Mouse (Mus musculus) left cerebral cortex, adult 9 months (tissue): Measurements from ENCODE around the gene Gper1.
"Not testable (repeated sequence)": the region's sequence is repeated elsewhere in the genome, so short reads cannot be mapped to it uniquely, and the experiment has no call there.

Source experiments
- DNase-seq, 2 experiments: peaks; one replicate each; pipeline ENCODE4 v3.0.0; 2022; ENCODE audit warnings: low spot score in 2 of 2

Gene Gper1

DNA sequence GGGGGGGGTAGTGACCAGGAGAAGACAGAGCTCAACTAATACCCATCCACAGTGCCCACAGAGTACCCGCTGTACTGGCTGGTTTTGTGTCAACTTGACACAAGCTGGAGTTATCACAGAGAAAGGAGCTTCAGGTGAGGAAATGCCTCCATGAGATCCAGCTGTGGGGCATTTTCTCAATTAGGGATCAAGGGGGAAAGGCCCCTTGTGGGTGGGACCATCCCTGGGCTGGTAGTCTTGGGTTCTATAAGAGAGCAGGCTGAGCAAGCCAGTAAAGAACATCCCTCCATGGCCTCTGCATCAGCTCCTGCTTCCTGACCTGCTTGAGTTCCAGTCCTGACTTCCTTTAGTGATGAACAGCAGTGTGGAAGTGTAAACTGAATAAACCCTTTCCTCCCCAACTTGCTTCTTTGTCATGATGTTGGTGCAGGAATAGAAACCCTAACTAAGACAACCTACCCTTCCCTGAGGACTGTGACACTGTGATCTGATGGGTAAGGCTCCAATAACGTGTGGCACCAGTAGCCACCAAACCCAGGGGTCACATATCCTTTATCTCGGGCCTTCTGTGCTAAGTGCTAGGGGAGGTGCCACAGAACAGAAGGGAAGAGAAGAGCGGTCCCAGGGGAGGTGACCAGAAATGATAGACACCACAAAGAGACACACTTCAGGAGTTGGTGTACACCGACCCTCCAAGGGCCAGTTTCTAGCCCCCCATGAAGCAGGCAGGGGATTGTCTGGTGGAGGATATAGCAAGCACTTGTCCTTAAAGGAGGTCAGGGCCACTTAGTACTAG is 32.4 kb upstream of the Gper1 start:
- not testable (repeated sequence) for DNase-seq

GRCm38 (mm10) chr5:139391309-139391990 is 31.5 kb upstream of the Gper1 start:
- no peak for DNase-seq

DNA sequence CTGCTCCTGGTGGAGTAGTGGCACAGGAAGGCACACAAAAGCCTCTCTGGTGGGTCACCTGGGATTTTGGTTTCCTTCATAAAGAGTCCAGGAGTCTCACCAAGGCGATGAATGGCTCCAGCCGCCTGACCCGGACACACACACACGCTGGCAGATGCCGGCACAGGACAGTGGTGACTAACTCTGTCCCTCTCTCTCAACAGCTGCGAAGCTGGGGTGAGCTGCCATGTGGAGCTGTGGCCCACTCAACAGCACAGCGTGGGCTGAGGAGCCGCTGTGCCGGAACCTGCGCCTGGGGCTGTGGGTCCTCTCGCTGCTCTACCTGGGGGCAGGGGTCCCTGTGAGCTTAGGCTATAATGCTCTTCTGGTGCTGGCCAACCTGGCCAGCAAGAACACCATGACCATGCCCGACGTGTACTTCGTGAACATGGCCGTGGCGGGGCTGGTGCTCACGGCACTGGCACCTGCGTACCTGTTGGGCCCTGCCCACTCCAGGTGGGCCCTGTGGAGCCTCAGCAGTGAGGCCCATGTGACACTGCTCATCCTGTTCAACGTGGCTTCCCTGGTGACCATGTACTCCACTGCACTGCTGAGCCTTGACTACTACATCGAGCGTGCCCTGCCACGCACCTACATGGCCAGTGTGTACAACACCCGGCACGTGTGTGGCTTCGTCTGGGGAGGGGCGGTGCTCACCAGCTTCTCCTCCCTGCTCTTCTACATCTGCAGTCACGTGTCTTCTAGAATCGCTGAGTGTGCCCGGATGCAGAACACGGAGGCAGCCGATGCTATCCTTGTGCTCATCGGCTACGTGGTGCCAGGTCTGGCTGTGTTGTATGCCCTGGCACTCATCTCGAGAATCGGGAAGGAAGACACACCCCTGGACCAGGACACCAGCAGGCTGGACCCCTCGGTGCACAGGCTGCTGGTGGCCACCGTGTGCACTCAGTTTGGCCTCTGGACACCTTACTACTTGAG is 30.4 kb upstream of the Gper1 start:
- no peak for DNase-seq

GRCm38 (mm10) chr5:139393197-139393588 is 29.8 kb upstream of the Gper1 start:
- no peak for DNase-seq

DNA sequence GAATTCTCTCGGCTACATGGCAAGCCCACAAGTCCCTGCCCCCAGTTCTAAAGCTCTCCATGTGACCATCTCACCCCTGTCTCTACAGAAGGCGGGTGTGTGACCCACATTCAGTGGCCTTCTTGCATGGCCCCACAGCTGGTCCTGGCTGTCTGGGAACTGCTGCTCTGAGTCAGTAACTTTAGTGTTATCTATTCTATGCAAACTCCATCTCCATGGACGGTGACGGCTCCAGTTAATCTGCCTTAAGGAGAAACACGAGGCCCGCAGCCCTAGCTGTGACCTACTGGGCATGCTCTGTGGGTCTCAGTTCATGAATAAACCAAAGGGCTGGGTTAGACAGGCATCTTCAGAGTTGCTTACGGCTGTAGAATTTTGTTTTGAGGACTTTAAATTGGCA is 28.6 kb upstream of the Gper1 start:
- DNase-seq: no peak

GRCm38 (mm10) chr5:139395528-139395927 is 27.4 kb upstream of the Gper1 start:
- DNase-seq: no peak

GRCm38 (mm10) chr5:139397359-139397916 is 25.5 kb upstream of the Gper1 start:
- no peak for DNase-seq

DNA sequence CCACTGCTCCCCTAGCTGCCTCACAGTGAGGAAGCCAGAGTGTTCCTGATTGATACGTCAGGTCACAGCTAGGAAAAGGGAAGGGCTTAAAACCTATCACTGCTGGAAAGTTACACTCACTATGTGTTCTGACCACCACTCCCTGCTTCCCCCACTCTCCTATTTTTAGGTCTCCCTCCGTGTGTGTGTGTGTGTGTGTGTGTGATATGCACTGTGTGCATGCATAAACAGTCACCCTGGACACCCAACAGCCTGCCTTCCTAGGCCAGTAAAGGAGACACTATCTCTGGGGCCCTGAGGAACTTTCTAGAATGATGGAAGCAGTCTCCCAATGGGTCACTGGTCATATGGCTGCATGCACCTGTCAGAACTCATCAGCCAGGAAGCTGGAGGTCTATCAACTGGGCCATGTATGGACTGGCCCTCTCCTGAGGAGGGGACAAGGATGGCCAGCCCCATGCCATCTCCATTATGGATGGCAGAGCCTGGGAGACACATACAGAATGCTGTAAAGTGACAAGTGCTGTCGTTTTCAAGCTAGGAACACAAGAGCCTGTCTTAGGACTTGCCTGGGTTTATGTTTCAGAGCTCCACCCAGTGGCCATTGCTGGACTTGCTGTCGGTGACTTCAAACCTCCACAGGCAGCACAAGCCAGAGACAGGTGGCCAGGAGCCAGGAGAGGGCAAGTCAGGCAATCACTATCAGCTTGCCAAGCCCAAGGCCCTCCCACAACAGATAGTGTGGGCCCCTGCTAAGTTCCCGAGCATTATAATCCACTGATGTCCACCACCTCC is 24.8 kb upstream of the Gper1 start:
- DNase-seq: peak; percentile 73 to 95

GRCm38 (mm10) chr5:139398786-139399185 is 24.2 kb upstream of the Gper1 start:
- DNase-seq: no peak

DNA sequence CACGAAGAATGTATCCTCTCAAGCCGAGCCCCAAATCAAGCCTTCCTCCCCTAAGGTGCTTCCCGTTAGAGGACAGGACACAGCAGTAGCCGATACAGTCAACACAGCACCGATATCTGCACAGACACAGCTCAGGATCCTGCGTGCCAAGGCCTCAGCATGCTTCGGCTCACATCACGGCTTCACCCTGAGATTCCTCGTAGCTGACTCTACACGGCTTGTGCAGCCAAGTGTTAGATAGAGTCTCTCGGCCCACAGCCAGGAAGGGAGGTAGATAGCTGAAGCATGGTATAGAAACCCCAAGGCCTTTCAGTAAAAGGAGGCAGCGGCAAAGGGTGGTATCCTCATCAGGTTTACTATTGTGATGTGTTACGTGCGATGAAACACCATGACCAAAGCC is 23.0 kb upstream of the Gper1 start:
- no peak for DNase-seq

- DNase-seq: peak in 1 of 2 experiments; percentile 53
Measured at GRCm38 (mm10) chr5:139402106-139402505, 20.8 kb upstream of the Gper1 start.

DNA sequence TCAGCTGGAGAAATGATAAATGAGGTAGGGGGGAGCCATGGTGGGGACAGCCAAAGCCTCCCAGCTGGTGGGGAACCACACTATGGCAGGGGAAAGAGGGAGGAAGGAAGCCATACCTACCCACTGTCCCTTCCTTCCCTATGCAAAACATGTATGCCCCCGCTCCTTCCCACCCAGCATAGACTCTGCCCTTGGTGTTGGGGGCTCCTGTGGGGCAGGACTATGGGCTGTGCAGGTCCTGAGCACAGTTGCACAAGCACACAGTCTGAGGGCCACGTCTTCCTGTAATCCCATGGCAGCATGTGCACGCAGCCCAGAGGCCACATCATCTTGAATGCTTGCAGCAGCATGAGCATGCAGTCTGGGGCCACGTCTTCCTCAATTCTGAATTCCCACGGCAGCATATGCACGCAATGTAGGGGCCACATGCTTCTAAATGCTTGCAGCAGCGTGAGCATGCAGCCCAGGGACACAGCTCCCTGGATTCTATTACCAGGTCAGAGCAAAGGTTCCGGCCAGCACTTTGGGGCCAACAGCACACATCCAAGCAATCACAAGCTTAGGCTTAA is 19.2 kb upstream of the Gper1 start:
- DNase-seq: no peak

DNA sequence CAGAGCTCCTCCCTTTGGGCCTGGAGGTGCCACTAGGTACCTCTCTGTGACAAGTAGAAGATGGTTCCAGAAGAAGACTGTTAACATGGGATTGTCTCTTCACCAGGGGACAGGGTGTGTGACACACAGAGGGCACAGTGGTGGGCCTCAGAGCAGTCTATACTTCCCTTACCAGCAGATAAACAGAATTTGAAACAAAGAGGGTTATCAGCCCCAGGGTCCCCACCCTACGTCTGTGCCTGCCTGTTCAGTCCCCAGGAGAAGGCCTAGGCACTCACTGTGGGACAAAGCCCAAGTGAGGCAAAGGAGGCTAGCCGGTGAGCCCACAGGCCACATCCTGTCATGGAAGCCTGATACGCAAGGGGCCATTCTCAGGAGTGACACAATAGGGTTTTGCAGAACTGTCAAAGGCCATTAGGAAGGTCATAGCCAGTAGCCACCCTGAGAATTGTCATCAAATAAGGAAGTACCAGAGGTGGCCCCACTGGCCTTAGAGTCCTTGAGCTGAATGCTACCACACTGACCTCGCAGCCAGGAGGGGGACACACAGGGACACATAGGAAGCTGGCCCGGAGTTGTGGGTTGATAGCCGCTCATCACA is 18.1 kb upstream of the Gper1 start, which contains the start of gene C130050O18Rik:
Gene C130050O18Rik (plus strand): TSS at position 480 of the 601 bp plus-strand sequence.
- no peak for DNase-seq

DNA sequence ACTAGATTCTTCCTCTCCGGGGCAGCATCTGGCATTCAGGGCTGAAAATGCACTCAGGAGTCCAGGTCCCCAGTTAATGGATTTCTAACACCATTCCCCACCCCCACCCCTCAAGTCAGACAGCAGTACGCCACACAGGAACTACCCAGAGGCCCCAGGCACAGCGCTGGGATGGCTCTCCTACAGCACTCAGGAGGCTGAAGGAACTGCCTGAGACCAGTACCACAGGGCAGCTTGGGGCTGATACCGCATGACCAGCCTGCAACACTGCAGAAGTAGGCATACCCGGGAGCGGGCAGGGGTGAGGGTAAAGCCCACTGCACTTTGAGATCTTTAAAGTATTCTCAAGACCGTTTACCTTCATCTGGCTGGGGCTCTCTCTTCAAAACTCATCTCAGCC is 17.5 kb upstream of the Gper1 start:
- no peak for DNase-seq

DNA sequence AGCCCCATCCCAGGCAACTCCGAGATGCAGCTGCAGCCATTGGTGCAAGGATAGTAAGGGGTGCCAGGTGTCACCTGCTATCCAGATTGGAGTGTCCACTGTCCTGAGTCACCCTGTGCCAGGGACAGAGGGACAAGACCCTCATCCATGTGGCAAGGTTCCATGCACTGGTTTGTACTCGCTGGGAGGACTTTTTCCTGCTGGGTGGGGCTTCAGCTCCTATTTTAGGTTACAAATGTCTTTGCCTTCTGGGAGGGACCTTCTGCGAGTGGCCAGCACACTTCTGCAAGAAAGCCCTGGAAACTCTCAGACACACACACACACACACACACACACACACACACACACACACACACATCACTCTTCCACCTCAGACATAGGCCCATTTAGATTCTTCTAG is 17.0 kb upstream of the Gper1 start:
- DNase-seq: no peak

DNA sequence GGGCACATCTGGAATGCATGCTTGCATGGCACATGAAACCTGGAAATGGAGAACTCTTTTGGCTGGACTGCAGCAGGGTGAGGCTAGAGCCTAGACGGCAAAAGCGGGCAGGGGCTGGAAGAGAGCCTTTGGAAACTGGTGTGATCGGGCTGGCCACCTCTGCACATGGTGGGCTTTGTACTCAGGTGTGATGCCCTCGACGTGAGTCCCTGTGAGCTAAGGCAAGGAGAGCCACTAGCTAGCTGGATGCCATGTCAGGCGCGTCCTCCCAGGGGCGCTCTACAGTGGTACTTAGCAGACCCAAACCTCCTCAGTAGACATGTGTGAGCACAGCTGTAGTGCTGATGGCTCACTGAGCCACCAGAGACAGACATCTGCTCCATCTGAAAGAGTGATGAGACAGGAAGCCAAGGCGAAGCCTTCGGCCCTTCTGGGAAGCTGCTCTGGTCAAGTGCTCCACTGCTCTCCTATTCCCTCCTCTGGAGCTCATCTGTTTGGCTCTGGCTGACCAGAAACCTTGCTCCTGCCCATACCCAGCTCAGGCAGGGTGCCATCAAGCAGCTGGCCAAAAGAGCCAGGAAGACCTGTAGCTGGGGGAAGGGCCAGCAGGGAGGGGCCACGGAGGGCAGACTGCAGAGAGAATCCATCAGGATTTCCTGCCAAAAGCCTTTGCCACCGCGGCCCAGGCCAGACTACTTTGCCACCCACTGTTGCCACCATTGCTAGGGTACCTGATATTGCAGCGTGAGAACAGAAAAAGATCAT is 15.6 kb upstream of the Gper1 start:
- DNase-seq: no peak

DNA sequence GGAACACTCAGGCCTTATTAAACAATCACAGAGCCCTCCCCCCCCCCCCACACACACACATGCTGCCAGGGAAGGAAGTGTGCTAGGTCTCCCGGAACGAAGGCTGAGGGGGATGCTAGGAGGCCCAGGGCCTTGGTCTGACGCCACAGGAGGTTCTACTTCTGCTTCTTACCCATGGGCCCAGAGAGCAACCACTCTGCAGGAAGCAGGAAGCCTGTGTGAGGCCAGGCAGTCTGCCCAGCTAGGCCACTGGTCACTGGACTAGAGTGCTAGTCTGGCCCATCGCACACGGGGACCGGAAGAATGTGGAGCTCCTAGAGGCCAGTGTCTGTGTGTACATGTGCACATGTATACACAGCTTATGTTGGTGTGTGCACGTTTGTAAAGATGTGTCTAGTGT is 14.4 kb upstream of the Gper1 start:
- no peak for DNase-seq

DNA sequence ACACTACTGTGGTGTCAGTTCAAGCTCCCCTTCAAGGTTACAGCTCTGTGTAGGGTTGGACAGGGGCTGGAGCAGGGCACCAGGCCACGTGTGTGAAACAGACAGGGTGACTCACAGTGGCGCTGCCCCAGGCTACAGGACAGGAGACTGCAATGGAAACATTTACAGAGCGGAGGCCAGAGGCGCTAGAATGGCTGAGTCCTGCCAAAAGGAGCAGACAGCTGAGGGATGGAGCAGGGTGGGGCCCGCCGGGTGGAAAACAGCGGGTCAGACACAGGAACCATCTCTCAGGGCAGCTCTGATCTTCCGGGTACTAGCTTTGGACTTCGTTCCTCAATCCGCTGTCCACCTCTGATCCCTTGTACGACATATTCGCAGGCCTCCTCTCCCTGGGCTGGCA is 13.5 kb upstream of the Gper1 start:
- no peak for DNase-seq

- DNase-seq: no peak
Measured at GRCm38 (mm10) chr5:139410056-139410455, 12.9 kb upstream of the Gper1 start.
